Mouse (Mus musculus): ENCODE results near the gene Tmem170.

GRCm38 (mm10) chr8:111902080-111902479 lies 25.5 kb upstream of the Tmem170 start:
- TF ChIP-seq GATA1 (IDR thresholded peaks at IDR 0.05; ENCODE audit: borderline replicate concordance, low read length) = no peak
- no peak for TF ChIP-seq FLI1 (IDR thresholded peaks at IDR 0.05; ENCODE audit: low read length)
